Comparison of ENCODE assay signal across 10 mouse cellular contexts in genomic region chr8:122675596-122676420, GRCm38 (mm10). TPM values are rescaled to one million over a fixed set of nuclear protein-coding genes. Genes with fewer than 3 reads are reported as not detected.
DNase-seq lines count a peak whose midpoint lies in the region; ATAC-seq and TF ChIP-seq lines count a peak whose summit lies in the region.
"Had no signal": no experiment of that assay in that cellular context is flagged by ENCODE, and none has a peak within 500 bp of the region (broad histone marks: within the 10 kb centered on the region; RNA-seq: fewer than 3 reads in every experiment).

No protein-coding gene starts in this region.

- H3K9me3 ChIP-seq in stomach, embryonic 16.5 days (replicated peaks; ENCODE audit: control insufficient read depth, low read length) = no peaks in the 10 kb centered on the region

- H3K27me3 ChIP-seq in stomach, embryonic 16.5 days (ENCODE audit: control insufficient read depth, insufficient read depth, low read length) = peaks cover 28% of the 10 kb centered on the region
- H3K27me3 ChIP-seq in thymus, adult 2 months (ENCODE audit: control insufficient read depth, insufficient read depth, low read length) = no peaks in the 10 kb centered on the region

- peak overlapping the region; percentile 94 for H3K4me3 ChIP-seq in gastrocnemius, adult 2 months
- H3K4me3 ChIP-seq in stomach, embryonic 16.5 days (replicated peaks; ENCODE audit: low read length) = peak overlapping the region; percentile 77; the same call in 1 of the 2 replicates
- no peak overlapping the region for H3K4me3 ChIP-seq in thymus, adult 2 months (ENCODE audit: control insufficient read depth, insufficient read depth, low read length)

- intact Hi-C loops in gastrocnemius, adult 2 months (cut with DNase I) = no loop called here
- intact Hi-C loops in left cerebral cortex, postnatal 36 days (cut with DNase I) = loop anchor here (2.0 to 5.0 kb wide), 3 partner anchors 35 to 101 kb away; partner anchors contain the start of gene Acsf3

- peak overlapping the region; percentile 92 for H3K27ac ChIP-seq in gastrocnemius, adult 2 months
- no peak overlapping the region for H3K27ac ChIP-seq in stomach, embryonic 16.5 days (ENCODE audit: low read length)
- H3K27ac ChIP-seq in thymus, adult 2 months (ENCODE audit: control insufficient read depth, insufficient read depth, low read length) = no peak overlapping the region

- no peak for DNase-seq in gastrocnemius, adult 2 months
- DNase-seq in gastrocnemius, postnatal 4 days (ENCODE audit: low spot score in 2 of 2) = no peak
- DNase-seq in right cerebral cortex, adult 2 months (ENCODE audit: low spot score in 2 of 2) = peak; percentile 57 to 59
- DNase-seq in right cerebral cortex, postnatal 4 days = no peak
- DNase-seq in left cerebral cortex, postnatal 36 days (ENCODE audit: low spot score in 2 of 2) = peak; percentile 39 to 51
- no peak for DNase-seq in embryo, embryonic 10.5 days (ENCODE audit: low spot score)
- no peak for DNase-seq in thymus, adult 2 months

- 0 out of 2 replicates have a peak, but pooled peaks cover 8% of the 10 kb centered on the region for H3K4me1 ChIP-seq in stomach, embryonic 16.5 days (ENCODE audit: control insufficient read depth, insufficient read depth, low read length)
- peaks cover 44% of the 10 kb centered on the region for H3K4me1 ChIP-seq in thymus, adult 2 months (replicated peaks; ENCODE audit: control insufficient read depth, insufficient read depth, low read length)

- no peak for TF ChIP-seq CTCF in gastrocnemius, adult 2 months (IDR thresholded peaks at IDR 0.05)
- TF ChIP-seq CTCF in thymus, adult 2 months (IDR thresholded peaks at IDR 0.05; ENCODE audit: borderline replicate concordance, control insufficient read depth, extremely low read depth, insufficient read depth, low read length, poor library complexity) = no peak

- 80% methylated on average over 17 of the region's 17 CpGs for WGBS in stomach, embryonic 16.5 days
- WGBS in thymus, adult 2 months = 88% methylated on average over 17 of the region's 17 CpGs

- TF ChIP-seq POLR2A in thymus, adult 2 months (IDR thresholded peaks at IDR 0.05; ENCODE audit: control insufficient read depth, extremely low read depth, insufficient read depth, low read length, poor library complexity) = no peak

- H3K4me2 ChIP-seq in stomach, embryonic 16.5 days (ENCODE audit: low read depth, low read length) = peak overlapping the region; percentile 94

- no peaks in the 10 kb centered on the region for H3K36me3 ChIP-seq in stomach, embryonic 16.5 days (ENCODE audit: control insufficient read depth, insufficient read depth, low read length)
- H3K36me3 ChIP-seq in thymus, adult 2 months (ENCODE audit: control insufficient read depth, insufficient read depth, low read length) = no peaks in the 10 kb centered on the region

- no peak for ATAC-seq in stomach, embryonic 16.5 days (ENCODE audit: insufficient read depth, low FRiP score)

- no peak overlapping the region for H3K9ac ChIP-seq in stomach, embryonic 16.5 days (ENCODE audit: low read length)

RNA-seq across cellular contexts. Expression of gene Cbfa2t3, which starts 23.1 kb away (rescaled TPM):
- 10 to 100 TPM; 18.8 to 23.4 TPM for total RNA-seq in gastrocnemius, adult 2 months (2021)
- total RNA-seq in gastrocnemius, postnatal 4 days (2021) = 10 to 100 TPM; 18.9 TPM
- 10 to 100 TPM; 26.2 to 37.5 TPM for total RNA-seq in left cerebral cortex, postnatal 36 days (2021)
- 3.2 and 4.1 TPM in 2 replicates for polyA plus RNA-seq in stomach, embryonic 16.5 days (2015; fragmentation: Nextera tagmentation; extraction: Ambion mirVana)
- 62.3 and 76.8 TPM in 2 replicates for polyA plus RNA-seq in thymus, adult 2 months (2012; rRNA removed)

RNA-seq across cellular contexts. Expression of gene Pabpn1l, which starts 53.3 kb away (rescaled TPM):
- total RNA-seq in gastrocnemius, adult 2 months (2021) = not detected
- total RNA-seq in gastrocnemius, postnatal 4 days (2021) = not detected
- not detected for total RNA-seq in left cerebral cortex, postnatal 36 days (2021)
- not detected in 2 replicates for polyA plus RNA-seq in stomach, embryonic 16.5 days (2015; fragmentation: Nextera tagmentation; extraction: Ambion mirVana)
- 0.20 and 0.42 TPM in 2 replicates for polyA plus RNA-seq in thymus, adult 2 months (2012; rRNA removed)
- total RNA-seq: adrenal gland, postnatal 14 days had no signal
- polyA plus RNA-seq: C2C12 had no signal

Comparison
In these comparisons a context has a peak if more than half of its experiments do, and no peak if none do; other contexts are left out.
1. DNase-seq: peak in right cerebral cortex, adult 2 months (2 of 2) and left cerebral cortex, postnatal 36 days (2 of 2); none in gastrocnemius, adult 2 months (single experiment), gastrocnemius, postnatal 4 days (0 of 2), right cerebral cortex, postnatal 4 days (single experiment), embryo, embryonic 10.5 days (single experiment) and thymus, adult 2 months (single experiment).